Mouse (Mus musculus): ENCODE data around the gene Clec2l.

- TF ChIP-seq CTCF (conservative IDR thresholded peaks at IDR 0.05; ENCODE audit: insufficient read depth, insufficient read length, low read depth, low read length) (no peak), POLR2A (IDR thresholded peaks at IDR 0.05; ENCODE audit: low read depth, low read length) (no peak)
Measured at GRCm38 (mm10) chr6:38623457-38623856, 39.4 kb upstream of the Clec2l start.
